Mouse (Mus musculus) embryonic facial prominence, embryonic 11.5 days (tissue): ENCODE data around the gene Sp6. TPM values are rescaled to one million over a fixed set of nuclear protein-coding genes. Genes with fewer than 3 reads are reported as not detected.

ENCODE experiments used
- ATAC-seq: fragments of 200-750 bp; cut with Nextera tagmentation; replicated peaks from 2 replicates; pipeline ENCODE4 v1.8.0; 2017; ENCODE audit warnings: low read depth; ENCODE audit not compliant: insufficient number of reproducible peaks, low FRiP score, low TSS enrichment
- DNase-seq: peaks from one replicate; pipeline ENCODE4 v3.0.0-alpha.2; 2015; ENCODE audit warnings: low spot score
- H3K27ac ChIP-seq: fragments of 300-500 bp; sonication (generic); replicated peaks from 2 replicates; pipeline ENCODE4 v1.5.1; 2014; ENCODE audit warnings: mild to moderate bottlenecking, low read depth, low read length, control low read depth
- H3K27me3 ChIP-seq: fragments of 300-500 bp; sonication (generic); 2 replicates; pipeline ENCODE4 v1.6.1; 2014; ENCODE audit warnings: mild to moderate bottlenecking, low read length, moderate library complexity, mixed read lengths; ENCODE audit not compliant: control insufficient read depth, insufficient read depth
- H3K36me3 ChIP-seq: fragments of 300-500 bp; sonication (generic); replicated peaks from 2 replicates; pipeline ENCODE4 v1.6.1; 2014; ENCODE audit warnings: low read depth, mild to moderate bottlenecking, low read length, moderate library complexity, mixed read lengths; ENCODE audit not compliant: control insufficient read depth, insufficient read depth
- H3K4me1 ChIP-seq: fragments of 300-500 bp; sonication (generic); 2 replicates; pipeline ENCODE4 v1.6.1; 2014; ENCODE audit warnings: low read length, mixed read lengths; ENCODE audit not compliant: control insufficient read depth, insufficient read depth
- H3K4me2 ChIP-seq: fragments of 300-500 bp; sonication (generic); 2 replicates; pipeline ENCODE4 v1.6.1; 2014; ENCODE audit warnings: low read depth, mild to moderate bottlenecking, control low read depth, low read length, moderate library complexity
- H3K4me3 ChIP-seq: fragments of 300-500 bp; sonication (generic); 2 replicates; pipeline ENCODE4 v1.5.1; 2014; ENCODE audit warnings: low read depth, low read length, control low read depth
- H3K9ac ChIP-seq: fragments of 300-500 bp; sonication (generic); replicated peaks from 2 replicates; pipeline ENCODE4 v1.6.1; 2014; ENCODE audit warnings: mild to moderate bottlenecking, control low read depth, low read length
- H3K9me3 ChIP-seq: fragments of 300-500 bp; sonication (generic); replicated peaks from 2 replicates; pipeline ENCODE4 v1.6.1; 2016; ENCODE audit warnings: mild to moderate bottlenecking, low read length, inconsistent platforms, mixed read lengths; ENCODE audit not compliant: control insufficient read depth
- WGBS: fragments of 180-500 bp; shearing (Covaris S2); extraction: QIAGEN DNeasy Blood & Tissue Kit; methylation state at CpG from one replicate; pipeline ENCODE4 v1.1.7; 2014; 5-methylcytosine and 5-hydroxymethylcytosine counted together
- polyA plus RNA-seq: library from polyadenylated mRNA; unstranded; fragments of >200 nt; fragmentation: Nextera tagmentation; extraction: Ambion mirVana; gene quantifications from 2 replicates; pipeline ENCODE4 v1.2.1, GENCODE M21; 2014

Sp6 gene
- polyA plus RNA-seq, result 0.29 and 0.45 TPM in 2 replicates

GRCm38 (mm10) chr11:97013121-97013670 is at the start of gene Sp6:
Gene Sp6 (plus strand): TSS chr11:97013394.
- WGBS, result 33% methylated on average over 8 of the region's 8 CpGs

GRCm38 (mm10) chr11:96963580-96963979 is 49.6 kb upstream of the Sp6 start:
- Histone ChIP-seq H3K4me3 (no peak overlapping the region), H3K9ac (no peak overlapping the region), H3K4me2 (no peak overlapping the region), H3K9me3 (no peaks in the 10 kb centered on the region), H3K36me3 (peaks cover 10% of the 10 kb centered on the region), H3K4me1 (no peaks in the 10 kb centered on the region), H3K27me3 (no peaks in the 10 kb centered on the region), H3K27ac (no peak overlapping the region)
- ATAC-seq (peak; percentile 51; the same call in 1 of the 2 replicates), DNase-seq (peak; percentile 88)
- 21% methylated on average over 8 of the region's 8 CpGs for WGBS

More at GRCm38 (mm10) chr11:97013121-97013670, at the start of gene Sp6:
- Histone ChIP-seq H3K4me1 (no peaks in the 10 kb centered on the region), H3K27ac (no peak within 1 kb of the TSS), H3K4me2 (no peak within 1 kb of the TSS), H3K4me3 (no peak within 1 kb of the TSS), H3K9me3 (no peaks in the 10 kb centered on the region), H3K9ac (no peak within 1 kb of the TSS), H3K27me3 (peaks cover 23% of the 10 kb centered on the region), H3K36me3 (no peaks in the 10 kb centered on the region)
- no peak for DNase-seq
- no peak for ATAC-seq

- no peak overlapping the region for H3K27ac ChIP-seq
- H3K9ac ChIP-seq, result no peak overlapping the region
- H3K9me3 ChIP-seq, result no peaks in the 10 kb centered on the region
- WGBS, result 91% methylated on average over 3 of the region's 3 CpGs
- H3K4me1 ChIP-seq, result no peaks in the 10 kb centered on the region; the same call in 1 of the 2 replicates
- H3K4me2 ChIP-seq, result no peak overlapping the region
- peaks cover 2% of the 10 kb centered on the region; the same call in 1 of the 2 replicates for H3K36me3 ChIP-seq
- H3K4me3 ChIP-seq, result no peak overlapping the region
- H3K27me3 ChIP-seq, result no peaks in the 10 kb centered on the region
- ATAC-seq (no peak), DNase-seq (no peak)
Measured at GRCm38 (mm10) chr11:96966172-96966571, 47.0 kb upstream of the Sp6 start.

GRCm38 (mm10) chr11:96966914-96967543 is 46.2 kb upstream of the Sp6 start:
- Histone ChIP-seq H3K4me3 (no peak overlapping the region), H3K9ac (no peak overlapping the region), H3K4me1 (no peaks in the 10 kb centered on the region; the same call in 1 of the 2 replicates), H3K4me2 (no peak overlapping the region), H3K27me3 (no peaks in the 10 kb centered on the region), H3K27ac (0 out of 2 replicates have a peak overlapping the region, but pooled peaks have one; percentile 2), H3K9me3 (no peaks in the 10 kb centered on the region), H3K36me3 (no peaks in the 10 kb centered on the region)
- 91% methylated on average over 13 of the region's 13 CpGs for WGBS
- ATAC-seq (no peak), DNase-seq (no peak)

- no peak overlapping the region for H3K4me3 ChIP-seq
- no peak overlapping the region for H3K9ac ChIP-seq
- 87% methylated on average over 11 of the region's 11 CpGs for WGBS
- no peaks in the 10 kb centered on the region; the same call in 1 of the 2 replicates for H3K4me1 ChIP-seq
- no peaks in the 10 kb centered on the region for H3K36me3 ChIP-seq
- H3K9me3 ChIP-seq, result no peaks in the 10 kb centered on the region
- H3K4me2 ChIP-seq, result no peak overlapping the region
- ATAC-seq (no peak), DNase-seq (no peak)
- no peaks in the 10 kb centered on the region for H3K27me3 ChIP-seq
- H3K27ac ChIP-seq, result 0 out of 2 replicates have a peak overlapping the region, but pooled peaks have one; percentile 2
Measured at GRCm38 (mm10) chr11:96967544-96968269, 45.5 kb upstream of the Sp6 start.

- Histone ChIP-seq H3K9ac (no peak overlapping the region), H3K27me3 (no peaks in the 10 kb centered on the region), H3K36me3 (no peaks in the 10 kb centered on the region), H3K9me3 (no peaks in the 10 kb centered on the region), H3K4me1 (no peaks in the 10 kb centered on the region; the same call in 1 of the 2 replicates), H3K27ac (no peak overlapping the region), H3K4me3 (no peak overlapping the region), H3K4me2 (no peak overlapping the region)
- WGBS, result 69% methylated on average over 6 of the region's 6 CpGs
- no peak for DNase-seq
- ATAC-seq, result no peak
Measured at GRCm38 (mm10) chr11:96968476-96968875, 44.7 kb upstream of the Sp6 start.

- Histone ChIP-seq H3K27me3 (no peaks in the 10 kb centered on the region), H3K4me3 (no peak overlapping the region), H3K9ac (no peak overlapping the region), H3K36me3 (no peaks in the 10 kb centered on the region), H3K4me2 (no peak overlapping the region), H3K27ac (no peak overlapping the region), H3K9me3 (no peaks in the 10 kb centered on the region), H3K4me1 (no peaks in the 10 kb centered on the region; the same call in 1 of the 2 replicates)
- 73% methylated on average over 5 of the region's 5 CpGs for WGBS
- ATAC-seq (no peak), DNase-seq (no peak)
Measured at GRCm38 (mm10) chr11:96969280-96969722, 43.9 kb upstream of the Sp6 start.
